Mouse (Mus musculus) bone marrow, adult 2 months (tissue): ENCODE measurements around the gene Tubd1. TPM values are rescaled to one million over a fixed set of nuclear protein-coding genes. Genes with fewer than 3 reads are reported as not detected.

Experiments used
- H3K27ac ChIP-seq: fragments of 200-500 bp; 2 replicates; pipeline ENCODE4 v1.5.1; 2012; ENCODE audit warnings: low read depth, mild to moderate bottlenecking, control low read depth, inconsistent platforms, low read length; ENCODE audit not compliant: control insufficient read depth, poor library complexity, insufficient read depth
- H3K4me1 ChIP-seq: fragments of 200-500 bp; 2 replicates; pipeline ENCODE4 v1.6.1; 2011; ENCODE audit warnings: low read length; ENCODE audit not compliant: control insufficient read depth, insufficient read depth
- H3K4me3 ChIP-seq: fragments of 200-500 bp; replicated peaks from 2 replicates; pipeline ENCODE3; 2011; ENCODE audit warnings: mild to moderate bottlenecking, low read depth, low read length, control low read depth; ENCODE audit not compliant: control insufficient read depth
- CTCF ChIP-seq: fragments of 200-500 bp; IDR thresholded peaks from 2 replicates; pipeline ENCODE4 v1.5.1; 2011; ENCODE audit warnings: low read length, control low read depth; ENCODE audit not compliant: control insufficient read depth, insufficient read depth
- POLR2A ChIP-seq: fragments of 200-500 bp; IDR thresholded peaks from 2 replicates; pipeline ENCODE4 v1.6.1; 2011; ENCODE audit warnings: low read depth, mild to moderate bottlenecking, control low read depth, low read length, borderline replicate concordance; ENCODE audit not compliant: control insufficient read depth
- WGBS: fragments of 180-500 bp; shearing (Covaris S2); methylation state at CpG from one replicate; pipeline ENCODE4 v1.1.7; 2018; 5-methylcytosine and 5-hydroxymethylcytosine counted together
- polyA plus RNA-seq: library from polyadenylated mRNA; stranded (reverse); fragments of >200 nt; gene quantifications from 2 replicates; pipeline ENCODE4 v1.2.4, GENCODE M21; 2011; ENCODE audit warnings: low replicate concordance; ENCODE audit not compliant: missing spikeins, insufficient read depth, insufficient read length

Gene Tubd1
- polyA plus RNA-seq, 1 experiment, result 13.6 TPM

DNA sequence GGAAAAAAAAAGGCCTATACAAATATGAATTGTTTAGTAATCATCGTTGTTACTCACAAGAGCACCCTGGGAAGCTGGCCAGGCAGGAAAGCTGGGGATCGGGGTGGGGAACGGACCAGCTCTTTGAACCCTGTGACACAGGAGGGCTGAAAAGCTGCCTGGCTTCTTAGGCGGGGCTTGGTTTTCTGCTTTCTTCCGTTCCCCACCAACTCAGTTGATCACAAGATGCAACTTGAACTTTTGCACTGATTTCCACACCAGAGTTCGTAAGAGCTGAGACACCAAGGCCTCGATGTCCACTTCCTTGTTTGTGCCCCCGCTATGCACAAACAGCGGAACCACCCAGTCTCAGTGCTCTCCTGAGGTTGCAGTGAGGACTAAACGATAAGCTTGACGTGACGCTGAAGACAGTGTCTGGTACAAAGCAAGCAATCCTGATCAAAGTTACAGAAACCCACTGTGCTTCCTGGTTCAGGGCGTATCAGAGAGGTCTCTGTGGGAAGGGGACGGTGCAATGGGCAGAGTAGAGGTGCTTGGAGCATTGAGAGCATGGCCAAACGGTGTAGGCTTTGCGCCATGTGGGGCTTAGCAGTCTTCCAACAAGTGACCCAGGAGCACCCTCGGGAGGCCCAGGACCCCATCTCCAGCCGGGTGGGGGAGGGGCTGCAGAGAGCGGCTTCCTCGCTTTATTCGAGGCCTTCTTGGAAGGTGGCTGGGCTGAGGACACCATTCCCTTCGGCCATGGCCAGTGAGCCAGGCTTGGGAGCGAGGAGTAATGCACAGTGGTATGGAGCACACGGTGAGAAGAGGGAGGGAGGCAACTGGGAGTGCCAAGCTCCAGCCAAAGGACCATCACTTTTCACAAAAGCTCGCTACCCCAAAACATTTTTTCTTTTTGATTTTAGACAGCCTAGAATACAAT, 34.3 kb downstream of the Tubd1 start:
- TF ChIP-seq CTCF (no peak), POLR2A (no peak)
- no peak overlapping the region for H3K4me3 ChIP-seq

DNA sequence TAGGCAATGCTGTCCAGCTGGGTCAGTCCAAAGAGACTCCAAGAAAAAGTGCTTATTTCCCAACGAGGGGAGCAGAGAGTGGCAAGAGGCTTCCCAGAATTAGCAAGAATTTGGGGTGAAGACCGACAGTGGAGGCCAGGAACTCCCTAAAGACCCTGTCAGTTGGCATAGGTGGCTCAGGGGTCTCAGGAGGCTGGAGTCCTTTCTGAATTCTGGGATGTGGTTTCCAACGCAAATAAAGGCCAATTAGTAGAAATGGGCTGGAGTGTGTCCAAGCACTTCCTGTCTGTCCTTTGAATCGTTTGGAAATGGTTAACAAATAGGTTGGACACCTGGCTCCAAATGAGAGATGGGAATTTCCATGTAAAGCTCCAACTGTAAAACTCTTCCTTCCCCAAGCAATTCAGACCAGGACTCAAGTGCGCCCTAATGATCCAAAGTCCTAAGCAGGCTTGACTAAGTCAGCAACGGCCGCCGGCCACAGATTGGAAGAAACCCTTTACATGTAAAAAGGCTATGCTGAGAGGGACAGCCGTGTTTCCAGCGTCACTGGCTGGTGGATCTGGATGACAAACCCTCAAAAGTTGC, 35.0 kb downstream of the Tubd1 start:
- Histone ChIP-seq H3K27ac (peak overlapping the region; percentile 86), H3K4me3 (no peak overlapping the region), H3K4me1 (peaks cover 12% of the 10 kb centered on the region)
- WGBS, result 70% methylated on average over 10 of the region's 10 CpGs
- TF ChIP-seq CTCF, result no peak
- no peak for TF ChIP-seq POLR2A

More for the DNA sequence above, 34.3 kb downstream of the Tubd1 start:
- peak overlapping the region; percentile 86 for H3K27ac ChIP-seq
- H3K4me1 ChIP-seq, result peaks cover 12% of the 10 kb centered on the region
- WGBS, result 47% methylated on average over 25 of the region's 25 CpGs

DNA sequence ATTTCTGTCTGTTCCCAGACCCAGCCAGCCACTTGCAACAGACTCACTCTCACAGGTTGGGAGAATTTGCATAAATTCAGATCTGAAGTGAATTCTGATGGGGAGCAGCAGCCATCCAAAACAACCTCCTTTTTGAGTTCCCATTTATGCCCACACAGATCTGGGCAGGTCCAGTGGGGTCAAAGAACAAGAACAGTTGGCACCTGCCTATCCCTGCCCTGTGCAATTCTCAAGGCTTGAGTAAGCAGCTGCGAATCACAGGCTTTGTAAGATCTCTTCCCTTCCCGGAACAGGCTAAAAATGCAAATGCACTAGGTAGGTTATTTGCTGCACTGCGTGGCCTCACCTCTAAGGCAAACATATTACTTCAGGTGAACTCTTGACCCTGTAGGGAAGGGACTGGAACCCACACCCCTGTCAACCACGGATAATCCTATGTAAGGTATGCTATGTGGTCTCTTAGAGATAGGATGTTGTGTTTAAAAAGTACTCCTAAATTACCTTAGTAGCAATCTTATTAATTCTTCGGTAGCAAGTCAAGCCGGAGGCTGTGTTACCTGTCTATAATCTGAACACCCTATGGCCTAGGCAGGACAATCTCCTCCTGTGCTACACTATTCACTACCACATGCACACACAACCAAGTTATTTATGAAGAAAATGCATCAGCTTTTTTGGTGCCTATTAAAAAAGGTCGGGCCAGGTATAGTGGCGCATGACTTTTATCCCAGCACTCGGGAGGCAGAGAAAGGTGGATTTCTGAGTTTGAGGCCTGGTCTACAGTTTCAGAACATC, 35.7 kb downstream of the Tubd1 start:
- TF ChIP-seq CTCF (no peak), POLR2A (no peak)
- H3K27ac ChIP-seq, result peak overlapping the region; percentile 86
- peak overlapping the region; percentile 69 for H3K4me3 ChIP-seq
- H3K4me1 ChIP-seq, result peaks cover 12% of the 10 kb centered on the region
- 45% methylated on average over 9 of the region's 9 CpGs for WGBS

DNA sequence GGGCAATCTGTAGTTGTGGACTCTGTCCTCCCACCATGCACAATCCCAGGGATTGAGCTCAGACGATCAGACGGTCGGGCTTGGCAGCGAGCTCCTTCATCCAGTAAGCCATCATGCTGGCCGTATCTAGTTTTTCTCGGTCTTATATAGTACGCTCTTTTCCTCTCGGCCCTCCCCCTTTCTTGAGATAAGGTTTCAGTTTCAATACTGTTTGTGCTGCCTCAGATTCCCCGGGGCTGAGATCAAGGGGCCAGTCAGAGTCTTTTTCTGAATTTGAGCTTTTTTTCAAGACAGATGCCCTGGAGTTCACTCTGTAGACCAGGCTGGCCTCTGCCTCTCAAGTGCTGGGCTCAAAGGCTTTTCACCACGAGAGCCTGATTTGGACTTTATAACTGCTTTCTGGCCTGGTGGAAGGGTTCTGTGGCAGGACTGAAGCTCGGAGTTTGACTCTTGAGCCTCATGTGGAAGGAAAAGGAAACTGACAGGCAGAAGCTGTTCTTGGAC, 36.5 kb downstream of the Tubd1 start:
- H3K4me1 ChIP-seq, result peaks cover 12% of the 10 kb centered on the region
- WGBS, result 1% methylated on average over 11 of the region's 11 CpGs
- H3K4me3 ChIP-seq, result peak overlapping the region; percentile 69
- TF ChIP-seq POLR2A (0 out of 2 replicates have a peak, but pooled peaks have one; percentile 42), CTCF (no peak)
- H3K27ac ChIP-seq, result peak overlapping the region; percentile 83

DNA sequence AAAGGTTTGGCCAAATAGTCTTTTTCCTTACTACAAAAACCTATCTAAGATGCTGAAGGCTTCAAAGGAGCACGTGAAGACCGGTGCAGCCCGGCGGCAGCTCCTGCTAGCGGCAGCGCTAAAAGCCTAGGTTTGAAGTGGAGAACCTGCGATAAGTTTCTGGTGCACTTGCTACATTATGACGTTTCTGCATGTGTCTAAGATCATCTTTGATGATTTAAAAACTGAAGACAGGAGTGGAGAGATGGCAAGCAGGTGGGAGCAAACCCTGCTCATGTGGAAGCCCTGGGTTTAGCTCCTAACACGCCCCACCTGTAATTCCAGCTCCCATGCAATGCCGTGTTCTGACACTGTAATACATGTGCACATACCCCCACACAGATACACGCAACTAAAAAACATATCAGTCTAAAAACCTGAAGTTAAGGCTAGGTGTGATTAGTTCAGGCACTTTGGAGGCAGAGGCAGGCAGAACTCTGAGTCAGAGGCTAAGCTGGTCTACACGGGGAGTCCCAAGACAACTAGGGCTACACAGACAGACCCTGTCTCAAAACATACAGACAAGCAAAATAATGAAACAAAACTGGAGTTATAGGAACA, 37.3 kb downstream of the Tubd1 start:
- no peak for TF ChIP-seq POLR2A
- no peak for TF ChIP-seq CTCF
- 39% methylated on average over 12 of the region's 12 CpGs for WGBS
- Histone ChIP-seq H3K27ac (peak overlapping the region; percentile 83; the same call in 1 of the 2 replicates), H3K4me3 (no peak overlapping the region), H3K4me1 (peaks cover 12% of the 10 kb centered on the region)

DNA sequence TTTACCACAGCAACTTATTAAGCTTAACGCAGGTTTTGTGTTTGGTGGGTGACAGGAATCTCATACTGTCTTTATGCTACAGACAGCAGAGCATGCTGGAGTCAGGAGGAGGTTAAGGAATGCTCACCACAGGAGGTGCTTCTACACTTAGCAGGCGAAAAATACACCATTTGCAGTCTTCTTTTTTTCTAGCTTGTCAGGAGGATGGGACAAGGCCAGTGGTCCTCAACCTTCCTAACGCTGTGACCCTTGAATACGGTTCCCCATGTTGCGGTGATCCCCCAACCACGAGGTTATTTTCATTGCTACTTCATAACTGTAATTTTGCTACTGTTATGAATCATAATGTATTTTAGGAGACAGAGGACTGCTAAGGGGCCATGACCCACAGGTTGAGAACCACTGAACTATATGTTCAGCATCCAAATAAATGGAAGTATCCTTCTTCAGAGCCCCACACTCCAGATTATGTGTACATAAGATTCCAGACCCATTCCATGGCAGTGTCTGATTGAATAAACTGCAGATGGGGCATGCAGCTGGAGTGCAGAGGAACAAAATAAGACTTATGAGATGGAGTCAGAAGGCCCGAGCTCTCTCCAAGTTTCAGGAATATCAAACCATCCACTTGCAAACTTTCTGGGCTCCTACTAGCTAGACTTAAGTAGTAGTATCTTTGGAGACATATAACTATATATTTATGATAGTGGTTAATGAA, 37.9 kb downstream of the Tubd1 start:
- TF ChIP-seq POLR2A (no peak), CTCF (no peak)
- Histone ChIP-seq H3K4me3 (no peak overlapping the region), H3K27ac (peak overlapping the region; percentile 83; the same call in 1 of the 2 replicates), H3K4me1 (peaks cover 12% of the 10 kb centered on the region)
- 75% methylated on average over 7 of the region's 7 CpGs for WGBS

DNA sequence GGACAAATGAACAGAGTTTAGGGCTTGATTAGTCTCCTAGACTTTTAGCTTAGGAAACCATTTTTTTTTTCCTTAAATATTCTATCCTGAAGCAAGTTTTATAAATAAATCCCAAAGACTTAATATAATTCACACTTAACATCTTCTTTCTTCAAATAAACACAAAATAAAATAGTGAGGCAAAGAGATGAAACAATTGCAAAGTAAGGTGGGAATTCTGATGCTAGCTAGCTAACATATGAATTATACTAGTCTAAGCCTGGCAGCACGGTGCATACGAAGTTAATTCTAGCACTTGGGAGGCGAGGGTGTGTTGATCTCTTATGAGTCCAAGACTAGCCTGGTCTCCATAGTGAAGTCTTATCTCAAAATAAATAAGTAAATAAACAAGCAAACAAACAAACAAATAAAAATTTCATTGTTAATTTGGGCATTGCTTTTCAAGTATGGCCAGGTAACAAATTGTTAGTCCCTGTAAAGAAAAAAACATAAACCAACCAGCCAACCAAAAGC, 38.6 kb downstream of the Tubd1 start:
- Histone ChIP-seq H3K4me1 (peaks cover 12% of the 10 kb centered on the region), H3K27ac (no peak overlapping the region), H3K4me3 (no peak overlapping the region)
- WGBS, result 71% methylated on average over 3 of the region's 3 CpGs
- TF ChIP-seq CTCF, result no peak
- TF ChIP-seq POLR2A, result no peak
